Mouse (Mus musculus): ENCODE results near the gene Mgat4a.
A peak's percentile ranks its signal among the peaks of the same experiment; 100 is the strongest.

Gene Mgat4a

GRCm38 (mm10) chr1:37540810-37541658, at the start of gene Mgat4a:
Gene Mgat4a, minus strand, starts transcription at chr1:37541016.
- DNase-seq (ENCODE audit: low read depth, low spot score): peak; percentile 93
- no peaks in the 10 kb centered on the region for H3K36me3 ChIP-seq (ENCODE audit: control insufficient read depth, insufficient read depth, low read length, poor library complexity, severe bottlenecking)
- H3K27me3 ChIP-seq (ENCODE audit: control insufficient read depth, insufficient read depth, low read length, poor library complexity, severe bottlenecking): no peaks in the 10 kb centered on the region

- Histone ChIP-seq H3K36me3 (ENCODE audit: control insufficient read depth, insufficient read depth, low read length, poor library complexity, severe bottlenecking) (no peaks in the 10 kb centered on the region), H3K27me3 (ENCODE audit: control insufficient read depth, insufficient read depth, low read length, poor library complexity, severe bottlenecking) (no peaks in the 10 kb centered on the region)
- peak; percentile 91 for DNase-seq (ENCODE audit: low read depth, low spot score)
These were observed 45.1 kb upstream of the Mgat4a start for GRCm38 (mm10) chr1:37585809-37586480.

- no peaks in the 10 kb centered on the region for H3K27me3 ChIP-seq (ENCODE audit: control insufficient read depth, insufficient read depth, low read length, poor library complexity, severe bottlenecking)
- DNase-seq (ENCODE audit: low read depth, low spot score): no peak
- H3K36me3 ChIP-seq (ENCODE audit: control insufficient read depth, insufficient read depth, low read length, poor library complexity, severe bottlenecking): no peaks in the 10 kb centered on the region
These were observed 43.1 kb upstream of the Mgat4a start for GRCm38 (mm10) chr1:37583795-37584464.

- Histone ChIP-seq H3K27me3 (ENCODE audit: control insufficient read depth, insufficient read depth, low read length, poor library complexity, severe bottlenecking) (no peaks in the 10 kb centered on the region), H3K36me3 (ENCODE audit: control insufficient read depth, insufficient read depth, low read length, poor library complexity, severe bottlenecking) (no peaks in the 10 kb centered on the region)
- DNase-seq (ENCODE audit: low read depth, low spot score): no peak
These were observed 42.4 kb upstream of the Mgat4a start for GRCm38 (mm10) chr1:37583167-37583566.

GRCm38 (mm10) chr1:37579686-37580085, 38.9 kb upstream of the Mgat4a start:
- no peaks in the 10 kb centered on the region for H3K27me3 ChIP-seq (ENCODE audit: control insufficient read depth, insufficient read depth, low read length, poor library complexity, severe bottlenecking)
- H3K36me3 ChIP-seq (ENCODE audit: control insufficient read depth, insufficient read depth, low read length, poor library complexity, severe bottlenecking): no peaks in the 10 kb centered on the region
- DNase-seq (ENCODE audit: low read depth, low spot score): no peak

- Histone ChIP-seq H3K36me3 (ENCODE audit: control insufficient read depth, insufficient read depth, low read length, poor library complexity, severe bottlenecking) (no peaks in the 10 kb centered on the region), H3K27me3 (ENCODE audit: control insufficient read depth, insufficient read depth, low read length, poor library complexity, severe bottlenecking) (no peaks in the 10 kb centered on the region)
- no peak for DNase-seq (ENCODE audit: low read depth, low spot score)
These were observed 31.9 kb upstream of the Mgat4a start for GRCm38 (mm10) chr1:37572528-37573272.

- Histone ChIP-seq H3K36me3 (ENCODE audit: control insufficient read depth, insufficient read depth, low read length, poor library complexity, severe bottlenecking) (no peaks in the 10 kb centered on the region), H3K27me3 (ENCODE audit: control insufficient read depth, insufficient read depth, low read length, poor library complexity, severe bottlenecking) (no peaks in the 10 kb centered on the region)
- no peak for DNase-seq (ENCODE audit: low read depth, low spot score)
These were observed 27.6 kb upstream of the Mgat4a start for GRCm38 (mm10) chr1:37568379-37568778.

- H3K27me3 ChIP-seq (ENCODE audit: control insufficient read depth, insufficient read depth, low read length, poor library complexity, severe bottlenecking): no peaks in the 10 kb centered on the region
- no peaks in the 10 kb centered on the region for H3K36me3 ChIP-seq (ENCODE audit: control insufficient read depth, insufficient read depth, low read length, poor library complexity, severe bottlenecking)
- no peak for DNase-seq (ENCODE audit: low read depth, low spot score)
These were observed 25.9 kb upstream of the Mgat4a start for GRCm38 (mm10) chr1:37566754-37567153.

GRCm38 (mm10) chr1:37566344-37566743, 25.5 kb upstream of the Mgat4a start:
- DNase-seq (ENCODE audit: low read depth, low spot score): peak; percentile 52
- Histone ChIP-seq H3K27me3 (ENCODE audit: control insufficient read depth, insufficient read depth, low read length, poor library complexity, severe bottlenecking) (no peaks in the 10 kb centered on the region), H3K36me3 (ENCODE audit: control insufficient read depth, insufficient read depth, low read length, poor library complexity, severe bottlenecking) (no peaks in the 10 kb centered on the region)

- no peaks in the 10 kb centered on the region for H3K27me3 ChIP-seq (ENCODE audit: control insufficient read depth, insufficient read depth, low read length, poor library complexity, severe bottlenecking)
- no peaks in the 10 kb centered on the region for H3K36me3 ChIP-seq (ENCODE audit: control insufficient read depth, insufficient read depth, low read length, poor library complexity, severe bottlenecking)
- no peak for DNase-seq (ENCODE audit: low read depth, low spot score)
These were observed 24.6 kb upstream of the Mgat4a start for GRCm38 (mm10) chr1:37565396-37565795.

- H3K36me3 ChIP-seq (ENCODE audit: control insufficient read depth, insufficient read depth, low read length, poor library complexity, severe bottlenecking): no peaks in the 10 kb centered on the region
- peak; percentile 59 for DNase-seq (ENCODE audit: low read depth, low spot score)
These were observed 21.1 kb upstream of the Mgat4a start for GRCm38 (mm10) chr1:37561955-37562354.

GRCm38 (mm10) chr1:37560356-37560755, 19.5 kb upstream of the Mgat4a start:
- no peak for DNase-seq (ENCODE audit: low read depth, low spot score)
- no peaks in the 10 kb centered on the region for H3K36me3 ChIP-seq (ENCODE audit: control insufficient read depth, insufficient read depth, low read length, poor library complexity, severe bottlenecking)

More at GRCm38 (mm10) chr1:37561955-37562354, 21.1 kb upstream of the Mgat4a start:
- H3K27me3 ChIP-seq (ENCODE audit: control insufficient read depth, insufficient read depth, low read length, poor library complexity, severe bottlenecking): no peaks in the 10 kb centered on the region

GRCm38 (mm10) chr1:37551986-37552385, 11.2 kb upstream of the Mgat4a start:
- no peak for DNase-seq (ENCODE audit: low read depth, low spot score)

More at GRCm38 (mm10) chr1:37560356-37560755, 19.5 kb upstream of the Mgat4a start:
- H3K27me3 ChIP-seq (ENCODE audit: control insufficient read depth, insufficient read depth, low read length, poor library complexity, severe bottlenecking): no peaks in the 10 kb centered on the region

GRCm38 (mm10) chr1:37549501-37549900, 8.7 kb upstream of the Mgat4a start:
- Histone ChIP-seq H3K27me3 (ENCODE audit: control insufficient read depth, insufficient read depth, low read length, poor library complexity, severe bottlenecking) (no peaks in the 10 kb centered on the region), H3K36me3 (ENCODE audit: control insufficient read depth, insufficient read depth, low read length, poor library complexity, severe bottlenecking) (no peaks in the 10 kb centered on the region)
- DNase-seq (ENCODE audit: low read depth, low spot score): no peak

More at GRCm38 (mm10) chr1:37551986-37552385, 11.2 kb upstream of the Mgat4a start:
- H3K36me3 ChIP-seq (ENCODE audit: control insufficient read depth, insufficient read depth, low read length, poor library complexity, severe bottlenecking): no peaks in the 10 kb centered on the region
- H3K27me3 ChIP-seq (ENCODE audit: control insufficient read depth, insufficient read depth, low read length, poor library complexity, severe bottlenecking): no peaks in the 10 kb centered on the region
